Mouse (Mus musculus): ENCODE data around the gene Olfr955. TPM values are rescaled to one million over a fixed set of nuclear protein-coding genes. Genes with fewer than 3 reads are reported as not detected.

Gene Olfr955
- not detected in 2 replicates for polyA plus RNA-seq (2015; fragmentation: Nextera tagmentation; extraction: Ambion mirVana)

DNA sequence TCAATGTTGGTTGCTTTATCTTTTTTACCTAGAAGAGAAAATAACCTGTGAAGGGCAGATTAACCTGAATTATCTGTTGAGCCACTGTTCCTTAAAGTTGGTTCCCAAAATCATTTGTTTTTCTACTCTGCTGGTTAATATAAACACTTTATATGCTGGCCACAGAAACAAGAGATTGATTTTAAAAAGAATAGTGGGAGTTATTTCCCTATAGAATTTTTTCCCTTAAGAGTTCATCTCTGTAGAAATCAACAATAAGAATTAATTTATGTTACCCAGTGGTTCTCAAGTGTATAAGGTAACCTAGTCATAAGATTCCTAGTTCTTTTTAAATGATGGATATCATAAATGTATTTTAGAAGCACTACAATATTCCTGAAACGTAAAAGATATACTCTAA is at the start of gene Olfr955:
Gene Olfr955 (minus strand): TSS at position 101 of the 400 bp plus-strand sequence.

DNA sequence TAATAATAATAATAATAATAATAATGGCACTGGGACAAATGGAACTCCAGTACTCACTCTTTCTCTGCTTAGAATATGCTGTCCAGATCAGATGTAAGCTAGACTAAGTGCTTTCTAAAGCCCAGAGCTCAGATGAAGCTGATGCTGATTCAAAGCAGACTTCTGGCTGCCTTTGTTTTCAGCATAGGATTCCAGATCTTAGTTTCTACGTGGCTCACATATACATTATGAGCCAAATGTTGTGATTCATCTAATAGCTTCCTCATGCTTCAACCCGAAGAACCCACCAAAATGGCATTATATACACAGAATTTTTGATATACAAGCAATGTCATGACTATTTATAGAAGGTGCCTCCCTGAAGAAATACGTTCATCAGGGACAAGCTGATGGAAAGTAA is 43.8 kb upstream of the Olfr955 start, which contains the start of gene Olfr957:
Gene Olfr957 (minus strand): TSS at position 279 of the 400 bp plus-strand sequence.

DNA sequence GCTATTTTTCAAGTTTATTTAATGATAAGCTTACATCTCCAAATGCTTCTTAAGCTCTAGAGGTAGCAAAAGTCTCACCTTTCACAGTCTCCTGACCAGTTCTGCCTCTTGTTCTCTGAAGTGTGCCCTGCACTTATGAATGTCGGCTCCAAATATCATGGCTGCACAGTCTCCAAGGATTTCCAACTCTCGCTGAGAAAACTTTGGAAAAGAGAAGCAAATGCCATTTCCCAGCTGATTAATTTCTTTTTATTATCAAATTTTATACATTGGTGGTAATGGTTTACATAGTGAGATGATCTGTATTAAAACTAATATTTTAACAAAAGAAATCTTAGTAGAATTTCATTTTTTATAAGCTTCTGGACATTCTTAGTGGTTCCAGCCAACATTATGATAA is 22.2 kb upstream of the Olfr955 start, which contains the start of gene Olfr44:
Gene Olfr44 (minus strand): TSS at position 101 of the 400 bp plus-strand sequence.

DNA sequence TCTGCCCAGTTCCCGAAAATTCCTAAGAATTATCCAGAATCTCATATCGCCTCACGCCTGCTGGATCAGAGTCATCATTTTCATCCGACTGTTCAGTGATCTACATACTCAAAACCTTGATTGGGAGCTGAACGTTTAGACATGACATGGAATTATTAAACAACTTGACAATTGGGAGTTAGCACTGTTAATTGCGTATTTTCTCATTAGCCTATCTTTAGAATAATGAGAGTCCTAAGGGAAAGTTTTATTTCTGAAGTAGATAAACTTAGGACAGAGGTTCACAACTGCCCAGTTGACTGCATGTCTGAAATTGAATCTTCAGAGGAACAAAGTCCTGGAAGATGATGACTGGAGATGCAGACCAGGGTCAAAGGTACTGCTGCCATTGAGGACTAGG is 15.3 kb downstream of the Olfr955 start, which contains the start of gene Olfr954:
Gene Olfr954 (plus strand): TSS at position 301 of the 400 bp plus-strand sequence.

DNA sequence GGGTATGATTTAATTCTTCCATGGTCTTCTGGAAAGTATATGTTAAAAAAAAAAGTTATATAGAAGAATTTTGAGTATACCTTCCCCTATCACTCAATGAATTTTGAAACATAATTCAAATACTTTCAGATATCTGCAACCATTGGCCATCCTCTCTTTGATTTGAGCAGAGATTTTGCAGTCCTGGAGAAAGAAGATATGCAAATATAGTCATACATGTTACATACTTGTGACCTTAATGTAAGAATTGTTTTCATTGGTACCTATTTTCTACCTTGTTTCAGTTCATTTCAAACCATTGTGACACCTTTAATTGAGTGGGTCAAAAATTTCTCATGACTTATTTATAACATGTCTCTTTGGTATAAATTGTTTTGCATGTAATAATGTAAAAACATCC is 44.7 kb downstream of the Olfr955 start, which contains the start of gene Olfr952:
Gene Olfr952 (minus strand): TSS at position 101 of the 400 bp plus-strand sequence.

Other genes with a start within 250 kb of the Olfr955 start
- not detected in 2 replicates for gene Olfr1537, start 221.9 kb downstream of the Olfr955 start, polyA plus RNA-seq (2015; fragmentation: Nextera tagmentation; extraction: Ambion mirVana)
- gene Olfr945, start 195.1 kb downstream of the Olfr955 start, polyA plus RNA-seq (2015; fragmentation: Nextera tagmentation; extraction: Ambion mirVana) = not detected in 2 replicates
- gene Olfr948, start 145.9 kb downstream of the Olfr955 start, polyA plus RNA-seq (2015; fragmentation: Nextera tagmentation; extraction: Ambion mirVana) = not detected in 2 replicates
- not detected in 2 replicates for gene Olfr951, start 84.5 kb downstream of the Olfr955 start, polyA plus RNA-seq (2015; fragmentation: Nextera tagmentation; extraction: Ambion mirVana)
- not detected in 2 replicates for gene Olfr952, start 44.8 kb downstream of the Olfr955 start, polyA plus RNA-seq (2015; fragmentation: Nextera tagmentation; extraction: Ambion mirVana)
- gene Olfr954, start 15.2 kb downstream of the Olfr955 start, polyA plus RNA-seq (2015; fragmentation: Nextera tagmentation; extraction: Ambion mirVana) = not detected in 2 replicates
- gene Olfr44, start 22.1 kb upstream of the Olfr955 start, polyA plus RNA-seq (2015; fragmentation: Nextera tagmentation; extraction: Ambion mirVana) = not detected in 2 replicates
- not detected in 2 replicates for gene Olfr957, start 43.9 kb upstream of the Olfr955 start, polyA plus RNA-seq (2015; fragmentation: Nextera tagmentation; extraction: Ambion mirVana)
- gene Olfr958, start 82.1 kb upstream of the Olfr955 start, polyA plus RNA-seq (2015; fragmentation: Nextera tagmentation; extraction: Ambion mirVana) = not detected in 2 replicates
- gene Olfr959, start 103.6 kb upstream of the Olfr955 start, polyA plus RNA-seq (2015; fragmentation: Nextera tagmentation; extraction: Ambion mirVana) = not detected in 2 replicates
- gene AW551984, start 132.5 kb upstream of the Olfr955 start, polyA plus RNA-seq (2015; fragmentation: Nextera tagmentation; extraction: Ambion mirVana) = 39.4 and 49.0 TPM in 2 replicates
- gene Olfr148, start 138.7 kb upstream of the Olfr955 start, polyA plus RNA-seq (2015; fragmentation: Nextera tagmentation; extraction: Ambion mirVana) = not detected in 2 replicates
- gene Olfr960, start 149.4 kb upstream of the Olfr955 start, polyA plus RNA-seq (2015; fragmentation: Nextera tagmentation; extraction: Ambion mirVana) = not detected in 2 replicates
- gene Olfr961, start 173.1 kb upstream of the Olfr955 start, polyA plus RNA-seq (2015; fragmentation: Nextera tagmentation; extraction: Ambion mirVana) = not detected in 2 replicates
- not detected in 2 replicates for gene Olfr963, start 195.3 kb upstream of the Olfr955 start, polyA plus RNA-seq (2015; fragmentation: Nextera tagmentation; extraction: Ambion mirVana)
- not detected in 2 replicates for gene Olfr149, start 235.2 kb upstream of the Olfr955 start, polyA plus RNA-seq (2015; fragmentation: Nextera tagmentation; extraction: Ambion mirVana)
- not detected in 2 replicates for gene Olfr965, start 239.4 kb upstream of the Olfr955 start, polyA plus RNA-seq (2015; fragmentation: Nextera tagmentation; extraction: Ambion mirVana)

Measured in adrenal gland, postnatal 0 days (tissue).